Mouse (Mus musculus): ENCODE data around the gene Pigx. TPM values are rescaled to one million over a fixed set of nuclear protein-coding genes. Genes with fewer than 3 reads are reported as not detected.

Pigx gene
- total RNA-seq (2014; rRNA removed) (46.5 and 47.3 TPM in 2 replicates), polyA plus RNA-seq (2015; fragmentation: Nextera tagmentation; extraction: Ambion mirVana) (86.7 and 93.3 TPM in 2 replicates)

GRCm38 (mm10) chr16:32099638-32100150 is at the start of gene Pigx, which contains the start of gene Cep19:
Pigx (minus strand) TSS chr16:32099740.
Cep19 (plus strand) TSS chr16:32099800.
- WGBS, result under 1% methylated on average over 34 of the region's 34 CpGs
- Histone ChIP-seq H3K4me3 (ENCODE audit: low read length) (peak within 1 kb of the TSS; percentile 94), H3K27me3 (ENCODE audit: insufficient read depth, low read length) (no peaks in the 10 kb centered on the region), H3K36me3 (ENCODE audit: insufficient read depth, low read length) (peaks cover 6% of the 10 kb centered on the region), H3K4me1 (ENCODE audit: insufficient read depth, low read length) (peaks cover 11% of the 10 kb centered on the region; the same call in 1 of the 2 replicates), H3K9ac (replicated peaks; ENCODE audit: low read length) (peak within 1 kb of the TSS; percentile 81), H3K27ac (peak within 1 kb of the TSS; percentile 76), H3K4me2 (ENCODE audit: low read depth, low read length) (peak within 1 kb of the TSS; percentile 70), H3K9me3 (ENCODE audit: low read length) (no peaks in the 10 kb centered on the region)
- ATAC-seq (peak; percentile 98), DNase-seq (ENCODE audit: low spot score) (peak; percentile 95)
- TF ChIP-seq CTCF (IDR thresholded peaks at IDR 0.05; ENCODE audit: low read depth), result no peak

- DNase-seq (ENCODE audit: low spot score) (no peak), ATAC-seq (peak; percentile 32; the same call in 1 of the 2 replicates)
- Histone ChIP-seq H3K4me2 (ENCODE audit: low read depth, low read length) (peak overlapping the region; percentile 38), H3K4me1 (ENCODE audit: insufficient read depth, low read length) (no peaks in the 10 kb centered on the region), H3K36me3 (ENCODE audit: insufficient read depth, low read length) (no peaks in the 10 kb centered on the region), H3K27ac (no peak overlapping the region), H3K9ac (replicated peaks; ENCODE audit: low read length) (no peak overlapping the region), H3K27me3 (ENCODE audit: insufficient read depth, low read length) (no peaks in the 10 kb centered on the region), H3K9me3 (ENCODE audit: low read length) (no peaks in the 10 kb centered on the region), H3K4me3 (ENCODE audit: low read length) (no peak overlapping the region)
- WGBS, result 62% methylated on average over 11 of the region's 13 CpGs
- no peak; the same call in 1 of the 2 replicates for TF ChIP-seq CTCF (IDR thresholded peaks at IDR 0.05; ENCODE audit: low read depth)
Observed at GRCm38 (mm10) chr16:32147589-32148207, 48.2 kb upstream of the Pigx start.

GRCm38 (mm10) chr16:32144592-32144991 is 45.1 kb upstream of the Pigx start:
- no peak for ATAC-seq
- H3K4me3 ChIP-seq (ENCODE audit: low read length), result no peak overlapping the region
- TF ChIP-seq CTCF (IDR thresholded peaks at IDR 0.05; ENCODE audit: low read depth), result no peak
- WGBS, result 90% methylated on average over 17 of the region's 17 CpGs
- DNase-seq (ENCODE audit: low spot score), result no peak
- H3K9me3 ChIP-seq (ENCODE audit: low read length), result no peaks in the 10 kb centered on the region
- H3K27me3 ChIP-seq (ENCODE audit: insufficient read depth, low read length), result no peaks in the 10 kb centered on the region
- H3K9ac ChIP-seq (replicated peaks; ENCODE audit: low read length), result no peak overlapping the region
- H3K4me2 ChIP-seq (ENCODE audit: low read depth, low read length), result no peak overlapping the region
- H3K36me3 ChIP-seq (ENCODE audit: insufficient read depth, low read length), result no peaks in the 10 kb centered on the region
- H3K27ac ChIP-seq, result no peak overlapping the region
- H3K4me1 ChIP-seq (ENCODE audit: insufficient read depth, low read length), result no peaks in the 10 kb centered on the region

- Histone ChIP-seq H3K4me2 (ENCODE audit: low read depth, low read length) (no peak overlapping the region), H3K27me3 (ENCODE audit: insufficient read depth, low read length) (no peaks in the 10 kb centered on the region), H3K9ac (replicated peaks; ENCODE audit: low read length) (no peak overlapping the region), H3K27ac (no peak overlapping the region), H3K9me3 (ENCODE audit: low read length) (no peaks in the 10 kb centered on the region), H3K4me1 (ENCODE audit: insufficient read depth, low read length) (no peaks in the 10 kb centered on the region), H3K36me3 (ENCODE audit: insufficient read depth, low read length) (no peaks in the 10 kb centered on the region), H3K4me3 (ENCODE audit: low read length) (no peak overlapping the region)
- DNase-seq (ENCODE audit: low spot score), result no peak
- 93% methylated on average over 15 of the region's 15 CpGs for WGBS
- no peak for ATAC-seq
- TF ChIP-seq CTCF (IDR thresholded peaks at IDR 0.05; ENCODE audit: low read depth), result no peak
Observed at GRCm38 (mm10) chr16:32143766-32144165, 44.2 kb upstream of the Pigx start.

GRCm38 (mm10) chr16:32138954-32139353 is 39.4 kb upstream of the Pigx start:
- DNase-seq (ENCODE audit: low spot score) (no peak), ATAC-seq (no peak)
- Histone ChIP-seq H3K4me1 (ENCODE audit: insufficient read depth, low read length) (no peaks in the 10 kb centered on the region), H3K4me3 (ENCODE audit: low read length) (no peak overlapping the region), H3K36me3 (ENCODE audit: insufficient read depth, low read length) (no peaks in the 10 kb centered on the region), H3K4me2 (ENCODE audit: low read depth, low read length) (no peak overlapping the region), H3K27ac (no peak overlapping the region), H3K9ac (replicated peaks; ENCODE audit: low read length) (no peak overlapping the region), H3K9me3 (ENCODE audit: low read length) (no peaks in the 10 kb centered on the region), H3K27me3 (ENCODE audit: insufficient read depth, low read length) (no peaks in the 10 kb centered on the region)
- no peak for TF ChIP-seq CTCF (IDR thresholded peaks at IDR 0.05; ENCODE audit: low read depth)
- WGBS, result 90% methylated on average over 1 of the region's 1 CpGs

GRCm38 (mm10) chr16:32135842-32136357 is 36.4 kb upstream of the Pigx start:
- no peaks in the 10 kb centered on the region for H3K4me1 ChIP-seq (ENCODE audit: insufficient read depth, low read length)
- H3K4me2 ChIP-seq (ENCODE audit: low read depth, low read length), result no peak overlapping the region
- 79% methylated on average over 7 of the region's 7 CpGs for WGBS
- H3K4me3 ChIP-seq (ENCODE audit: low read length), result no peak overlapping the region
- ATAC-seq (no peak), DNase-seq (ENCODE audit: low spot score) (no peak)
- H3K27ac ChIP-seq, result no peak overlapping the region
- no peaks in the 10 kb centered on the region for H3K9me3 ChIP-seq (ENCODE audit: low read length)
- no peaks in the 10 kb centered on the region for H3K27me3 ChIP-seq (ENCODE audit: insufficient read depth, low read length)
- H3K9ac ChIP-seq (replicated peaks; ENCODE audit: low read length), result no peak overlapping the region
- H3K36me3 ChIP-seq (ENCODE audit: insufficient read depth, low read length), result no peaks in the 10 kb centered on the region
- no peak for TF ChIP-seq CTCF (IDR thresholded peaks at IDR 0.05; ENCODE audit: low read depth)

GRCm38 (mm10) chr16:32133148-32133547 is 33.6 kb upstream of the Pigx start:
- ATAC-seq, result no peak
- DNase-seq (ENCODE audit: low spot score), result no peak
- no peak for TF ChIP-seq CTCF (IDR thresholded peaks at IDR 0.05; ENCODE audit: low read depth)
- Histone ChIP-seq H3K9ac (replicated peaks; ENCODE audit: low read length) (no peak overlapping the region), H3K4me2 (ENCODE audit: low read depth, low read length) (no peak overlapping the region), H3K9me3 (ENCODE audit: low read length) (no peaks in the 10 kb centered on the region), H3K27ac (no peak overlapping the region), H3K4me3 (ENCODE audit: low read length) (no peak overlapping the region), H3K4me1 (ENCODE audit: insufficient read depth, low read length) (no peaks in the 10 kb centered on the region), H3K27me3 (ENCODE audit: insufficient read depth, low read length) (no peaks in the 10 kb centered on the region), H3K36me3 (ENCODE audit: insufficient read depth, low read length) (no peaks in the 10 kb centered on the region)
- 80% methylated on average over 3 of the region's 3 CpGs for WGBS
